Mouse (Mus musculus) embryonic facial prominence, embryonic 14.5 days (tissue): Measurements from ENCODE around the gene Map3k9. TPM values are rescaled to one million over a fixed set of nuclear protein-coding genes. Genes with fewer than 3 reads are reported as not detected.

Source experiments
- ATAC-seq: fragments of 200-750 bp; cut with Nextera tagmentation; 2 replicates; pipeline ENCODE4 v1.8.0; 2017; ENCODE audit warnings: low read depth, moderate number of reproducible peaks, moderate TSS enrichment
- DNase-seq: peaks from one replicate; pipeline ENCODE4 v3.0.0-alpha.2; 2015; ENCODE audit warnings: low spot score
- H3K27ac ChIP-seq: fragments of 300-500 bp; sonication (generic); replicated peaks from 2 replicates; pipeline ENCODE4 v1.5.1; 2014; ENCODE audit warnings: low read depth, mild to moderate bottlenecking, low read length, moderate library complexity
- H3K27me3 ChIP-seq: fragments of 300-500 bp; sonication (generic); replicated peaks from 2 replicates; pipeline ENCODE4 v1.6.1; 2014; ENCODE audit warnings: low read length; ENCODE audit not compliant: control insufficient read depth, insufficient read depth
- H3K36me3 ChIP-seq: fragments of 300-500 bp; sonication (generic); 2 replicates; pipeline ENCODE4 v1.6.1; 2014; ENCODE audit warnings: low read length, mixed read lengths; ENCODE audit not compliant: control insufficient read depth, insufficient read depth
- H3K4me1 ChIP-seq: fragments of 300-500 bp; sonication (generic); 2 replicates; pipeline ENCODE4 v1.6.1; 2014; ENCODE audit warnings: antibody characterized with exemption, low read length; ENCODE audit not compliant: control insufficient read depth, insufficient read depth
- H3K4me2 ChIP-seq: fragments of 300-500 bp; sonication (generic); 2 replicates; pipeline ENCODE4 v1.6.1; 2014; ENCODE audit warnings: low read depth, mild to moderate bottlenecking, low read length, moderate library complexity, mixed read lengths
- H3K4me3 ChIP-seq: fragments of 300-500 bp; sonication (generic); 2 replicates; pipeline ENCODE4 v1.5.1; 2014; ENCODE audit warnings: low read depth, mild to moderate bottlenecking, low read length
- H3K9ac ChIP-seq: fragments of 300-500 bp; sonication (generic); 2 replicates; pipeline ENCODE4 v1.6.1; 2014; ENCODE audit warnings: low read depth, mild to moderate bottlenecking, low read length, moderate library complexity, mixed read lengths
- H3K9me3 ChIP-seq: fragments of 300-500 bp; sonication (generic); 2 replicates; pipeline ENCODE4 v1.6.1; 2016; ENCODE audit warnings: low read length; ENCODE audit not compliant: control insufficient read depth
- WGBS: fragments of 180-500 bp; shearing (Covaris S2); extraction: QIAGEN DNeasy Blood & Tissue Kit; methylation state at CpG from one replicate; pipeline ENCODE4 v1.1.7; 2014; 5-methylcytosine and 5-hydroxymethylcytosine counted together
- polyA plus RNA-seq: library from polyadenylated mRNA; unstranded; fragments of >200 nt; fragmentation: Nextera tagmentation; extraction: Ambion mirVana; gene quantifications from 2 replicates; pipeline ENCODE4 v1.2.1, GENCODE M21; 2014

Gene Map3k9
- polyA plus RNA-seq, 1 experiment from 2014 or later, result 1.5 TPM

DNA sequence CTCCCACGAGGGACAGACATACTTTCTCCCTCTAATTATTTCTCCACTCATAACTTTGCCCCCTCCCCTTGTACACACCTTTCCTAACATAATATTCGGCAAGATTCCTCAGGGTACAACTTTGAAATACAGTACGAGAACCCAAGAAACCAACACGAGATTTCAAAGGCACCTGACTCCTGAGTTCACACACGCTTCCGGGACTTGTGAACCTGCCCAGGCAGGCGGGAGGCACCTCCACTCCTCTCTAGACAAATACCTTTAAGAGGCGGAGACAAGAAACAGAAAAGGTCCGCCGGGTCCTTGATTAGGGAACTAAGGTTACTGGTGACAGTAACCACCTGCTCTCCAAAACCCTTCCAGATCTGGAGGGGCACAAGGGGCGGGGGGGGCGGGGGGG, 1.1 kb downstream of the Map3k9 start:
- no peak overlapping the region for H3K9ac ChIP-seq
- WGBS, result 7% methylated on average over 12 of the region's 12 CpGs
- DNase-seq, result peak; percentile 76
- H3K4me1 ChIP-seq, result no peaks in the 10 kb centered on the region
- ATAC-seq, result peak; percentile 12; the same call in 1 of the 2 replicates
- H3K9me3 ChIP-seq, result no peaks in the 10 kb centered on the region
- peak overlapping the region; percentile 93 for H3K4me2 ChIP-seq
- H3K36me3 ChIP-seq, result no peaks in the 10 kb centered on the region
- H3K27me3 ChIP-seq, result peaks cover 42% of the 10 kb centered on the region
- no peak overlapping the region for H3K27ac ChIP-seq
- peak overlapping the region; percentile 66 for H3K4me3 ChIP-seq

DNA sequence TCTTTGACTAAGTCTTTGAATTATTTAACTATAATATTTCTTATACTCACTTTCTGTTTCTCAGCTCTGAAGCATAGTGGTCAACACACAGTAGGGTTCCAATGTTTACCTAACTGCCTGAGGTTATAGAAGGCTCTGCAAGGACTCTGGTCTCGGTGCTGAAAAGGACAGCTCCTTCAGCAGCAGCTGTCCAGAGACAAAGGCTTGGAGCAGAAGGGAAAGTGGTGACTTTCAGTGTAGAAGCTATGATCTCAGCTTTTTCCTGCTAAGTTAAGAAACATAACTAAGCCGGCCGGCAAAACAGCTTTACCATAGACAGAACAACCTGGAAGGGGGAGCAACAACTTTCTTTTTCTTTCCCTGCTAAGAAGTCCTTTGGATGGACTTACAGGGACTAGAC, 4.8 kb downstream of the Map3k9 start:
- no peak overlapping the region for H3K27ac ChIP-seq
- WGBS, result 36% methylated on average over 3 of the region's 3 CpGs
- H3K9me3 ChIP-seq, result no peaks in the 10 kb centered on the region
- H3K36me3 ChIP-seq, result no peaks in the 10 kb centered on the region
- no peaks in the 10 kb centered on the region for H3K4me1 ChIP-seq
- peak; percentile 73 for DNase-seq
- peaks cover 25% of the 10 kb centered on the region for H3K27me3 ChIP-seq
- H3K4me2 ChIP-seq, result no peak overlapping the region
- no peak overlapping the region for H3K9ac ChIP-seq
- H3K4me3 ChIP-seq, result no peak overlapping the region
- ATAC-seq, result no peak

DNA sequence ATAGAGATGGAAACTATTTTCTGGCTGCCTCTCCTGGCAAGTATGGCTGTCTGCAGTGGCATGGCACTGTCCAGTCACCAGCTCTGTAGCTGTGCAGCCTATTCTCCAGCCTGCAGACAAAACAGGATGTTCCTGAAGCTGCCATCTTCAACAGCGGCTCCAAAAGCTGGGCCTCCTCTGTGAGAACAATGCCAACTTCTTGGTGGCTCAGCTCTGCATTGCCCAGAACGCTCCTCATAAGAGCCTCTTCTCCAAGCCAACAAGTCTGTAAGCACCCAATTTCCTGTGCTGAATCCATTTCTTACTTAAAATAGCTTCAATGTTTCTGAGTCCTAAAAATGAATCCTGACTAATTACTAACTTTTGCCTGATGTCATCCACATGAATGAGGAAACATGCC, 5.3 kb downstream of the Map3k9 start:
- H3K4me2 ChIP-seq, result no peak overlapping the region
- H3K9ac ChIP-seq, result no peak overlapping the region
- H3K27me3 ChIP-seq, result peaks cover 24% of the 10 kb centered on the region
- ATAC-seq (no peak), DNase-seq (no peak)
- no peak overlapping the region for H3K4me3 ChIP-seq
- H3K27ac ChIP-seq, result no peak overlapping the region
- no peaks in the 10 kb centered on the region for H3K9me3 ChIP-seq
- no peaks in the 10 kb centered on the region for H3K36me3 ChIP-seq
- 79% methylated on average over 2 of the region's 2 CpGs for WGBS
- no peaks in the 10 kb centered on the region for H3K4me1 ChIP-seq

GRCm38 (mm10) chr12:81774186-81774585, 6.8 kb downstream of the Map3k9 start:
- H3K4me3 ChIP-seq, result no peak overlapping the region
- no peak for ATAC-seq
- no peaks in the 10 kb centered on the region for H3K9me3 ChIP-seq
- no peak overlapping the region for H3K27ac ChIP-seq
- no peaks in the 10 kb centered on the region for H3K4me1 ChIP-seq
- H3K36me3 ChIP-seq, result no peaks in the 10 kb centered on the region
- no peak for DNase-seq
- no peak overlapping the region for H3K4me2 ChIP-seq
- H3K9ac ChIP-seq, result no peak overlapping the region
- 87% methylated on average over 4 of the region's 4 CpGs for WGBS
- peaks cover 11% of the 10 kb centered on the region for H3K27me3 ChIP-seq

DNA sequence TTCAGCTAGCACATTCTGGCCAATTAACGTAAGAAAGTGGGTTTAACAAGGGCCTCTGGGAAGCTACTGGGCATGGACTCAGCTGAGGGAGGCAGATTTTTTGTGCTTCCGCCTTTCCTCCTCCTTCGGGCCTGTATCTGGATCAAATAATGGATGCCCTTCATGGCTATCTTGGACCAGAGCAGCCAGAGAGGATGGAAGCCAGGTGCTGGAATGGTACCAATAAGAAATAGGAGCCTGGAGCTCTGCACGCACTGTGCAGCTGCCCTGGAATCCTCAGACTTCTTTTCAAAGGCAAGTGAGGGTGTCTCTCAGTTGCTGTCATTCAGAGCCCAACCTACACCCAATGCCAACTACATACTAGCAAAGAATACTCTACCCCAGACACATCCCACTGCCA, 11.5 kb downstream of the Map3k9 start:
- H3K27me3 ChIP-seq, result no peaks in the 10 kb centered on the region
- DNase-seq, result no peak

DNA sequence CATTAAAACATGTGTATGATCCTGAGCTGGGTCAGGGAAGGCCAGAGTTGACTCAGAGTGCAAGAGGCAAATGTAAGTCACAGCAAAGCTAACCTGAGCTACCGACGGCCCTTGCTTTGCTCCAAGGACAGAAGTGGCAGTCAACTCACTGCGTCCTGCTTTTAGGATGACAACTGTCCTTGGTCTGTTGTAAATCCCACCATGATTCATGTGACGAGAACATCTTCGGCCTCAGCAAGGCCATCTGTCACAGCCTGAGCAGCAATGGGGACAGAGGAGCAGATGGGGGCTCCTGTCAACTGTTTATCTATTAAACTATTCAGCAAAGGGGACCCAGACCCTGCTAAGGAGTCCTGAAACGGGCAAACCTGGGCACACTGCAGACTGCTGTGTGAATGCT, 15.6 kb downstream of the Map3k9 start:
- 84% methylated on average over 6 of the region's 6 CpGs for WGBS
- no peaks in the 10 kb centered on the region for H3K36me3 ChIP-seq
- H3K4me3 ChIP-seq, result no peak overlapping the region
- H3K4me1 ChIP-seq, result no peaks in the 10 kb centered on the region
- H3K27me3 ChIP-seq, result no peaks in the 10 kb centered on the region
- H3K9ac ChIP-seq, result no peak overlapping the region
- H3K4me2 ChIP-seq, result no peak overlapping the region
- DNase-seq (no peak), ATAC-seq (no peak)
- no peaks in the 10 kb centered on the region for H3K9me3 ChIP-seq
- H3K27ac ChIP-seq, result no peak overlapping the region

More for the DNA sequence above, 11.5 kb downstream of the Map3k9 start:
- WGBS, result 68% methylated on average over 4 of the region's 4 CpGs
- H3K27ac ChIP-seq, result no peak overlapping the region
- no peak overlapping the region for H3K9ac ChIP-seq
- no peaks in the 10 kb centered on the region for H3K9me3 ChIP-seq
- ATAC-seq, result no peak
- H3K36me3 ChIP-seq, result no peaks in the 10 kb centered on the region
- H3K4me2 ChIP-seq, result no peak overlapping the region
- H3K4me1 ChIP-seq, result no peaks in the 10 kb centered on the region
- no peak overlapping the region for H3K4me3 ChIP-seq

GRCm38 (mm10) chr12:81764370-81764769, 16.6 kb downstream of the Map3k9 start:
- H3K27me3 ChIP-seq, result no peaks in the 10 kb centered on the region
- H3K4me1 ChIP-seq, result no peaks in the 10 kb centered on the region
- H3K4me2 ChIP-seq, result no peak overlapping the region
- 91% methylated on average over 5 of the region's 5 CpGs for WGBS
- H3K9me3 ChIP-seq, result no peaks in the 10 kb centered on the region
- ATAC-seq, result no peak
- no peak overlapping the region for H3K4me3 ChIP-seq
- no peaks in the 10 kb centered on the region for H3K36me3 ChIP-seq
- no peak overlapping the region for H3K27ac ChIP-seq
- H3K9ac ChIP-seq, result no peak overlapping the region
- DNase-seq, result no peak

- H3K27ac ChIP-seq, result no peak overlapping the region
- no peaks in the 10 kb centered on the region for H3K36me3 ChIP-seq
- no peak overlapping the region for H3K4me2 ChIP-seq
- H3K4me1 ChIP-seq, result no peaks in the 10 kb centered on the region
- H3K4me3 ChIP-seq, result no peak overlapping the region
- no peak overlapping the region for H3K9ac ChIP-seq
- ATAC-seq (no peak), DNase-seq (peak; percentile 6)
- no peaks in the 10 kb centered on the region for H3K9me3 ChIP-seq
- H3K27me3 ChIP-seq, result no peaks in the 10 kb centered on the region
- WGBS, result 71% methylated on average over 7 of the region's 7 CpGs
Measured at GRCm38 (mm10) chr12:81754651-81755050, 26.3 kb downstream of the Map3k9 start.

DNA sequence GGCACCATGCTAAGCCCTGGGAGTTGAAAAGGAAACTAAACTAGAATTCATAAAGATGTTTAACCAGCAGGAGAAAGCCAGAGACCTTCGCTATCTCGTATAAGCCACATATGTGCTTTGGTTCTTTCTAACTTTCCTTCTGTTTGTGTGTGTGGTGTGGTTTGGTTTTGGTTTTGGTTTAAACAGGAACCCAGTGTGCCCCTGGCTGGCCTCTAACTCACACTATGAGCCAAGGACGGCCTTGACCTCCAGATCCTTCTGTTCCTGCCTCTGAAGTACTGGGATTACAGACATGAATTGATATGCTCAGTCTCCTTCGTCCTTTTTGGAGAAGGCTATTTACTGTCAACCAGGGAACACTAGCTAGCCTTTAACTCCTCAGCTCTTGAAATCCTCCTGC, 29.9 kb downstream of the Map3k9 start:
- H3K4me2 ChIP-seq, result no peak overlapping the region
- no peaks in the 10 kb centered on the region for H3K27me3 ChIP-seq
- no peaks in the 10 kb centered on the region for H3K4me1 ChIP-seq
- no peak overlapping the region for H3K27ac ChIP-seq
- DNase-seq (no peak), ATAC-seq (no peak)
- no peak overlapping the region for H3K4me3 ChIP-seq
- H3K36me3 ChIP-seq, result no peaks in the 10 kb centered on the region
- no peak overlapping the region for H3K9ac ChIP-seq
- 71% methylated on average over 4 of the region's 4 CpGs for WGBS
- H3K9me3 ChIP-seq, result no peaks in the 10 kb centered on the region
